Mouse (Mus musculus): ENCODE measurements around the gene Znrf1. TPM values are rescaled to one million over a fixed set of nuclear protein-coding genes. Genes with fewer than 3 reads are reported as not detected.

Znrf1 gene
- polyA plus RNA-seq, 1 experiment from 2014 or later: 25.3 TPM

- Histone ChIP-seq H3K27me3 (ENCODE audit: poor library complexity, severe bottlenecking) (no peaks in the 10 kb centered on the region), H3K4me3 (no peak overlapping the region), H3K9me3 (no peaks in the 10 kb centered on the region; the same call in 1 of the 2 replicates), H3K36me3 (replicated peaks) (peaks cover 35% of the 10 kb centered on the region), H3K27ac (no peak overlapping the region), H3K4me1 (peaks cover 15% of the 10 kb centered on the region)
- WGBS: 88% methylated on average over 6 of the region's 6 CpGs
- no peak for DNase-seq (ENCODE audit: extremely low spot score, low spot score)
Observed at GRCm38 (mm10) chr8:111658819-111659423, 123.0 kb downstream of the Znrf1 start.

- Histone ChIP-seq H3K27ac (no peak overlapping the region), H3K36me3 (replicated peaks) (peaks cover 47% of the 10 kb centered on the region), H3K4me1 (peaks cover 6% of the 10 kb centered on the region), H3K9me3 (no peaks in the 10 kb centered on the region), H3K27me3 (ENCODE audit: poor library complexity, severe bottlenecking) (no peaks in the 10 kb centered on the region), H3K4me3 (no peak overlapping the region)
- WGBS: 85% methylated on average over 3 of the region's 3 CpGs
- DNase-seq (ENCODE audit: extremely low spot score, low spot score): peak; percentile 62
Observed at GRCm38 (mm10) chr8:111662473-111662872, 126.6 kb downstream of the Znrf1 start.

- H3K4me3 ChIP-seq: no peak overlapping the region
- 85% methylated on average over 2 of the region's 2 CpGs for WGBS
- no peaks in the 10 kb centered on the region for H3K27me3 ChIP-seq (ENCODE audit: poor library complexity, severe bottlenecking)
- no peaks in the 10 kb centered on the region for H3K4me1 ChIP-seq
- H3K9me3 ChIP-seq: peaks cover 7% of the 10 kb centered on the region; the same call in 1 of the 2 replicates
- H3K36me3 ChIP-seq (replicated peaks): peaks cover 59% of the 10 kb centered on the region
- H3K27ac ChIP-seq: no peak overlapping the region
- no peak for DNase-seq (ENCODE audit: extremely low spot score, low spot score)
Observed at GRCm38 (mm10) chr8:111666751-111667150, 130.9 kb downstream of the Znrf1 start.

Other genes with a start within 250 kb of the Znrf1 start
- 107 and 110 TPM in 2 replicates for gene Rfwd3, start 235.9 kb upstream of the Znrf1 start, polyA plus RNA-seq (2016; fragmentation: Nextera tagmentation; extraction: Ambion mirVana)
- 0.26 and 0.42 TPM in 2 replicates for gene Mlkl, start 197.9 kb upstream of the Znrf1 start, polyA plus RNA-seq (2016; fragmentation: Nextera tagmentation; extraction: Ambion mirVana)
- not detected in 2 replicates for gene Fa2h, start 142.3 kb upstream of the Znrf1 start, polyA plus RNA-seq (2016; fragmentation: Nextera tagmentation; extraction: Ambion mirVana)
- 5.0 and 5.7 TPM in 2 replicates for gene Wdr59, start 14.0 kb upstream of the Znrf1 start, polyA plus RNA-seq (2016; fragmentation: Nextera tagmentation; extraction: Ambion mirVana)
- gene Ldhd, start 94.3 kb downstream of the Znrf1 start, polyA plus RNA-seq (2016; fragmentation: Nextera tagmentation; extraction: Ambion mirVana): 0.14 TPM in 1 of 2 replicates, not detected in the other
- gene Zfp1, start 107.3 kb downstream of the Znrf1 start, polyA plus RNA-seq (2016; fragmentation: Nextera tagmentation; extraction: Ambion mirVana): 23.0 and 24.3 TPM in 2 replicates
- gene Ctrb1, start 154.9 kb downstream of the Znrf1 start, polyA plus RNA-seq (2016; fragmentation: Nextera tagmentation; extraction: Ambion mirVana): not detected in 2 replicates
- gene Bcar1, start 207.7 kb downstream of the Znrf1 start, polyA plus RNA-seq (2016; fragmentation: Nextera tagmentation; extraction: Ambion mirVana): 46.6 and 49.9 TPM in 2 replicates

All from forebrain, embryonic 10.5 days (tissue).